Mouse (Mus musculus): Measurements from ENCODE around the gene Ddx5. TPM values are rescaled to one million over a fixed set of nuclear protein-coding genes. Genes with fewer than 3 reads are reported as not detected.

The Ddx5 gene
- polyA plus RNA-seq, 1 experiment from 2014 or later, result 396 TPM

DNA sequence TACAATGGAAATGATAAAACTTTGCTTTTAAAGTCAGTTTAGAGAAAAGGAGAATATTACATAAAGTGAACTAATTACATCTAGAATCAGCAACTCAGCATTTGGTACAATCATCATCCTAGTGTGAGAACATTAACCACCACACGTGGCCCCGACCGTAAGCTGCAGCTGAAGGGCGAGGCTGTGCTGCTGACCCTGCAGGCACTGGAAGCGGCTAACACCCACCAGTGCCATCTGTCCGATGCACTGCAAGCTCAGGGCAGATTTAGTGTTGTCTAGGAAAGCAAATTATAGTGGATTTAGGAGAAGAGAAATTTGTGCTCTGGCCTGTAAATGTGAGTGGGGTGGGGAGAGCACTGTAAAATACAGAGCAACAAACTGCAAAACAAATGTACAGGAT is 31.3 kb upstream of the Ddx5 start:
- Histone ChIP-seq H3K4me1 (ENCODE audit: control insufficient read depth, insufficient read depth, low read length) (0 out of 2 replicates have a peak, but pooled peaks cover 3% of the 10 kb centered on the region), H3K9me3 (ENCODE audit: control insufficient read depth, low read depth, low read length) (no peaks in the 10 kb centered on the region), H3K36me3 (ENCODE audit: control insufficient read depth, insufficient read depth, low read length) (peaks cover 63% of the 10 kb centered on the region), H3K4me2 (replicated peaks; ENCODE audit: low read depth, low read length) (no peak overlapping the region), H3K27me3 (ENCODE audit: control insufficient read depth, insufficient read depth, low read length) (no peaks in the 10 kb centered on the region), H3K9ac (replicated peaks; ENCODE audit: low read depth, low read length) (no peak overlapping the region), H3K27ac (ENCODE audit: low read length) (no peak overlapping the region), H3K4me3 (ENCODE audit: low read depth, low read length) (no peak overlapping the region)
- 80% methylated on average over 6 of the region's 6 CpGs for WGBS
- no peak for ATAC-seq (ENCODE audit: insufficient number of reproducible peaks, insufficient read depth, low FRiP score, low read depth)

DNA sequence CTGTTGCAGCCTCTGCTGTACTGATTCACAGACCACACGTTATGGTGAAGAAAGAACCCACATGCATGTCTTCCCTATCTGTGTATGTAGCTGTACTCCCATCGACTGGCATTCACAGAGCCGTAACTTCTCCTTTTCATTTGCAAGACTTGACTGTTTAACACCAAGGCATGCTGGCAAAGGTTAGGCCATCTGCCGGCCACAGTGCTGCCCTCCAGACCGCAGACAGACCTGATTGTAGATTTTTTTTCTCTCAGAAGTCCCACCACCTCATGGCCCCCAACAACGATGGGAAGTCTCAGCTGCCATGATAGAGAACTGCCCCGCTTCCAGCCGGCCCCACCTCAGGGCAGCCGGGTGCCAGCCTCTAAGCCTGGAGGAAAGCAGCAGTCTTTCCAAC is 30.6 kb upstream of the Ddx5 start:
- Histone ChIP-seq H3K9ac (replicated peaks; ENCODE audit: low read depth, low read length) (no peak overlapping the region), H3K27ac (ENCODE audit: low read length) (no peak overlapping the region), H3K4me1 (ENCODE audit: control insufficient read depth, insufficient read depth, low read length) (0 out of 2 replicates have a peak, but pooled peaks cover 3% of the 10 kb centered on the region), H3K4me2 (replicated peaks; ENCODE audit: low read depth, low read length) (no peak overlapping the region), H3K4me3 (ENCODE audit: low read depth, low read length) (no peak overlapping the region), H3K9me3 (ENCODE audit: control insufficient read depth, low read depth, low read length) (no peaks in the 10 kb centered on the region), H3K27me3 (ENCODE audit: control insufficient read depth, insufficient read depth, low read length) (no peaks in the 10 kb centered on the region), H3K36me3 (ENCODE audit: control insufficient read depth, insufficient read depth, low read length) (peaks cover 64% of the 10 kb centered on the region)
- WGBS, result 90% methylated on average over 9 of the region's 9 CpGs
- no peak for ATAC-seq (ENCODE audit: insufficient number of reproducible peaks, insufficient read depth, low FRiP score, low read depth)

DNA sequence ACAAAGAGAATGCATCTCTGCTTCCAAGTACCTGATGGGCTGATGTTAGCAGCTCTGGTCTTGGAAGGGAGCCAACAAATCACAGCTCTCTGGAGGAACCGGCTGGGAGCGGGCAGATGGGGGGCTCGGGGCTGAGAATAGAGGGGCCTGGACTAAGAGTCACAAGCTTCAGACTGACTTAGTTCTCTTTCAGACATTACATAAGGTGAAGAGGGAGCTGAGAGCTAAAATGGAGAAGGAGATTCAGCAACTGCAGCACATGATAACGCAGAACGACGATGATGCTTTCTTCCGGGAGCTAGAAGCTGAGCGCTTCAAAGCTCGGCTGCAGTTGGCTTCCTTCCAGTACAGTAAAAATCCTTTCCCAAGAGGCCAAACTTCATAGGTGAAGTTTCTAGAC is 29.4 kb upstream of the Ddx5 start:
- no peak overlapping the region for H3K9ac ChIP-seq (replicated peaks; ENCODE audit: low read depth, low read length)
- no peak for ATAC-seq (ENCODE audit: insufficient number of reproducible peaks, insufficient read depth, low FRiP score, low read depth)
- no peaks in the 10 kb centered on the region for H3K27me3 ChIP-seq (ENCODE audit: control insufficient read depth, insufficient read depth, low read length)
- no peak overlapping the region for H3K27ac ChIP-seq (ENCODE audit: low read length)
- WGBS, result 49% methylated on average over 9 of the region's 9 CpGs
- H3K4me1 ChIP-seq (ENCODE audit: control insufficient read depth, insufficient read depth, low read length), result 0 out of 2 replicates have a peak, but pooled peaks cover 3% of the 10 kb centered on the region
- H3K9me3 ChIP-seq (ENCODE audit: control insufficient read depth, low read depth, low read length), result no peaks in the 10 kb centered on the region
- no peak overlapping the region for H3K4me3 ChIP-seq (ENCODE audit: low read depth, low read length)
- peaks cover 68% of the 10 kb centered on the region for H3K36me3 ChIP-seq (ENCODE audit: control insufficient read depth, insufficient read depth, low read length)
- no peak overlapping the region for H3K4me2 ChIP-seq (replicated peaks; ENCODE audit: low read depth, low read length)

DNA sequence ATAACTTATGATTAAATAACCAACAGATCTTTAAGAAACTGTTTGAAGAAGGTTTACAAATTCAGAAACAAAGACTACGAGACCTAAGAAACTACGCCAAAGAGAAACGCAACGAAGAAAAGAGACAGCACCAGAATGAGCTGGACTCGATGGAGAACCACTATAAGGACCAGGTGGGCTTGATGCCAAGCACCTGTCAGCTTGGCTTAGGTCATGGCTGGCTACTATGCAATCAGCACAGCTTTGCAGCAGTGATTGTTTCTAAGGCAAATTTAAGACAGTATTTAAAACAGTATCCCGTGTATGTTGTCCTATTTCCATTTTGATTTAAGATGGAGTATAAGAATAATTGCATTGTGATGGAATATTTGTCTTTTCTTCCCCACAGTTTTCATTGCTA is 28.8 kb upstream of the Ddx5 start:
- no peak overlapping the region for H3K27ac ChIP-seq (ENCODE audit: low read length)
- H3K9me3 ChIP-seq (ENCODE audit: control insufficient read depth, low read depth, low read length), result no peaks in the 10 kb centered on the region
- WGBS, result 79% methylated on average over 6 of the region's 6 CpGs
- H3K4me1 ChIP-seq (ENCODE audit: control insufficient read depth, insufficient read depth, low read length), result 0 out of 2 replicates have a peak, but pooled peaks cover 3% of the 10 kb centered on the region
- no peak overlapping the region for H3K4me3 ChIP-seq (ENCODE audit: low read depth, low read length)
- H3K27me3 ChIP-seq (ENCODE audit: control insufficient read depth, insufficient read depth, low read length), result no peaks in the 10 kb centered on the region
- H3K36me3 ChIP-seq (ENCODE audit: control insufficient read depth, insufficient read depth, low read length), result peaks cover 67% of the 10 kb centered on the region
- no peak overlapping the region for H3K9ac ChIP-seq (replicated peaks; ENCODE audit: low read depth, low read length)
- no peak overlapping the region for H3K4me2 ChIP-seq (replicated peaks; ENCODE audit: low read depth, low read length)
- no peak for ATAC-seq (ENCODE audit: insufficient number of reproducible peaks, insufficient read depth, low FRiP score, low read depth)

DNA sequence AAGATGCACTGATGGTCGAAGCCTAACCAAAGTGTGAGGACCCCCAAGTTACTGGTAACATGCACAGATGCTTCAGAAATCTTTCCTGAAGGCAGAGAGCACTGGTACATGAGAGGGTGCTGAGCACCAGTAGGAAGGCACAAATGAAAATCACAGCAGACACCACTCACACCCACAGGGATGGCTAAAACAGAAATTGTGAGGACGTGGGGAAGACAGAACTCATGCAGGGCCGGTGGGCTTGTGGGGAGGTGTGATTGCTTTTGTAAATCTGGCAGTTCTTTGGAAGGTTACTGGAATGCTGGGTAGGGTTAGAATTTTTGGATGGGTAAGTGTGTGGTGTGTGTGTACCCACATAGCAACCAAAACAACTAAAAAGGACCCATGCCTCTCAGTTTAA is 28.2 kb upstream of the Ddx5 start:
- no peak overlapping the region for H3K4me3 ChIP-seq (ENCODE audit: low read depth, low read length)
- H3K27me3 ChIP-seq (ENCODE audit: control insufficient read depth, insufficient read depth, low read length), result no peaks in the 10 kb centered on the region
- WGBS, result 95% methylated on average over 3 of the region's 3 CpGs
- no peak overlapping the region for H3K27ac ChIP-seq (ENCODE audit: low read length)
- no peak for ATAC-seq (ENCODE audit: insufficient number of reproducible peaks, insufficient read depth, low FRiP score, low read depth)
- H3K4me2 ChIP-seq (replicated peaks; ENCODE audit: low read depth, low read length), result no peak overlapping the region
- H3K9ac ChIP-seq (replicated peaks; ENCODE audit: low read depth, low read length), result no peak overlapping the region
- no peaks in the 10 kb centered on the region for H3K9me3 ChIP-seq (ENCODE audit: control insufficient read depth, low read depth, low read length)
- peaks cover 66% of the 10 kb centered on the region for H3K36me3 ChIP-seq (ENCODE audit: control insufficient read depth, insufficient read depth, low read length)
- H3K4me1 ChIP-seq (ENCODE audit: control insufficient read depth, insufficient read depth, low read length), result 0 out of 2 replicates have a peak, but pooled peaks cover 3% of the 10 kb centered on the region

DNA sequence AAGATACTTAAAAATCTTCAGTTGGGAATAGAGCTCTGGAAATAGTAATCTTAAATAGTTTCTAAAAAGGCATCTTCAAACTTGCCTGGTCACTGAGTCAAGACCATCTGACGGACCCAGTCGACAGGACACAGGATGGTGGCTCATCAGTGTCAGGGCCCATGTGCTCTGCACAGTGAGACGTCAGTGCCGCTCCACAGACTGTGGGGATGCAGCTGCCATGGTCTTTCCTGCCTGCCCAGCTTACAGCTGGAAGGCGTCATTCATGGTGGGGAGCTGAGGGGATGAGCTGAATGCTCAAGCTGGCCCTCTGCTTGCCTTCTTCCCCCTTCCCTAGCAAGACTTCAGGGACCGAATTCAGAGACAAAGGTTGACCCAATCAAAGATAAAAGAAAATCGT is 27.3 kb upstream of the Ddx5 start:
- 0 out of 2 replicates have a peak, but pooled peaks cover 3% of the 10 kb centered on the region for H3K4me1 ChIP-seq (ENCODE audit: control insufficient read depth, insufficient read depth, low read length)
- H3K9ac ChIP-seq (replicated peaks; ENCODE audit: low read depth, low read length), result no peak overlapping the region
- WGBS, result 62% methylated on average over 7 of the region's 7 CpGs
- H3K4me2 ChIP-seq (replicated peaks; ENCODE audit: low read depth, low read length), result no peak overlapping the region
- no peak overlapping the region for H3K27ac ChIP-seq (ENCODE audit: low read length)
- no peak for ATAC-seq (ENCODE audit: insufficient number of reproducible peaks, insufficient read depth, low FRiP score, low read depth)
- peaks cover 71% of the 10 kb centered on the region for H3K36me3 ChIP-seq (ENCODE audit: control insufficient read depth, insufficient read depth, low read length)
- H3K4me3 ChIP-seq (ENCODE audit: low read depth, low read length), result no peak overlapping the region
- no peaks in the 10 kb centered on the region for H3K27me3 ChIP-seq (ENCODE audit: control insufficient read depth, insufficient read depth, low read length)
- no peaks in the 10 kb centered on the region for H3K9me3 ChIP-seq (ENCODE audit: control insufficient read depth, low read depth, low read length)

DNA sequence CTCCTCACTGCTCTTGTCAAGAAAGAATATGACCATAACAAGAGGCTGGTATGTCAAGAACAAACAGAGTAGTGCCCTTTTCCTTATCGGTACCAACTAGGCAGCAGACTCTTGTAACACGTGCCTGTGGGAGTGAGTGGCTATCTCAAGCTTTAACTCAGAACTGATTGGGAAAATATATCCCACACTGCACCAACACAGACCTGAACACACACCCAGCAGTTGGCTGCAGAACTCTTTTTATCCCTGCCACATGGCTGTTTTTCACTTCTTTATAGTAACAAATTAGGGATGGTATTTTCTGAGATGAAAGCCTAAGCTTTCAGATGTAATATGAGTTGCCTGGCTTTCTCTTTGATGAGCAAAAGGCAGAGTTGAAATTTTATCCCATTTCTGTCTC is 26.8 kb upstream of the Ddx5 start:
- Histone ChIP-seq H3K4me1 (ENCODE audit: control insufficient read depth, insufficient read depth, low read length) (0 out of 2 replicates have a peak, but pooled peaks cover 3% of the 10 kb centered on the region), H3K27me3 (ENCODE audit: control insufficient read depth, insufficient read depth, low read length) (no peaks in the 10 kb centered on the region), H3K27ac (ENCODE audit: low read length) (no peak overlapping the region), H3K9ac (replicated peaks; ENCODE audit: low read depth, low read length) (no peak overlapping the region), H3K4me2 (replicated peaks; ENCODE audit: low read depth, low read length) (no peak overlapping the region), H3K4me3 (ENCODE audit: low read depth, low read length) (no peak overlapping the region), H3K36me3 (ENCODE audit: control insufficient read depth, insufficient read depth, low read length) (peaks cover 73% of the 10 kb centered on the region), H3K9me3 (ENCODE audit: control insufficient read depth, low read depth, low read length) (no peaks in the 10 kb centered on the region)
- WGBS, result 91% methylated on average over 2 of the region's 2 CpGs
- no peak for ATAC-seq (ENCODE audit: insufficient number of reproducible peaks, insufficient read depth, low FRiP score, low read depth)

DNA sequence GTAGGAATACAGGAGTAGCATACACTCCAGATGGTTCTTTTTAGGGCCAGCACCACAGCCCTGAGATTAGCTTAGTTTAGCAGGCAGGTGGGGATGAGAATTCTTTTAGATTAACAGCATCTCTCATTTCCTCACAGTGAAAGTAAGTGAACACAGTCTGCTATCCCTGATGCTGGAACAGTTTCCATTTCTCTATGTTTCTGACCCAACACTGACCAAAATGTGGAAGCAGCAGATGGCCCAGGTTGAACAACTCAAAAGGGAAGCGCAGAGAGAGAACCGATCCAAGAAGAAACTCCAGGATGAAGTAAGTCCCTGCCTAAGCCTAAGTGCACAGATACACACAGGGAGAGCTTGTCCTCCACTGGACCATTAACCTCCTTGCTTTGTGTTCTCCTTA is 26.3 kb upstream of the Ddx5 start:
- H3K9me3 ChIP-seq (ENCODE audit: control insufficient read depth, low read depth, low read length), result no peaks in the 10 kb centered on the region
- 91% methylated on average over 2 of the region's 2 CpGs for WGBS
- no peak for ATAC-seq (ENCODE audit: insufficient number of reproducible peaks, insufficient read depth, low FRiP score, low read depth)
- no peak overlapping the region for H3K4me2 ChIP-seq (replicated peaks; ENCODE audit: low read depth, low read length)
- no peak overlapping the region for H3K9ac ChIP-seq (replicated peaks; ENCODE audit: low read depth, low read length)
- no peak overlapping the region for H3K27ac ChIP-seq (ENCODE audit: low read length)
- no peaks in the 10 kb centered on the region for H3K27me3 ChIP-seq (ENCODE audit: control insufficient read depth, insufficient read depth, low read length)
- peaks cover 74% of the 10 kb centered on the region for H3K36me3 ChIP-seq (ENCODE audit: control insufficient read depth, insufficient read depth, low read length)
- 0 out of 2 replicates have a peak, but pooled peaks cover 3% of the 10 kb centered on the region for H3K4me1 ChIP-seq (ENCODE audit: control insufficient read depth, insufficient read depth, low read length)
- no peak overlapping the region for H3K4me3 ChIP-seq (ENCODE audit: low read depth, low read length)

DNA sequence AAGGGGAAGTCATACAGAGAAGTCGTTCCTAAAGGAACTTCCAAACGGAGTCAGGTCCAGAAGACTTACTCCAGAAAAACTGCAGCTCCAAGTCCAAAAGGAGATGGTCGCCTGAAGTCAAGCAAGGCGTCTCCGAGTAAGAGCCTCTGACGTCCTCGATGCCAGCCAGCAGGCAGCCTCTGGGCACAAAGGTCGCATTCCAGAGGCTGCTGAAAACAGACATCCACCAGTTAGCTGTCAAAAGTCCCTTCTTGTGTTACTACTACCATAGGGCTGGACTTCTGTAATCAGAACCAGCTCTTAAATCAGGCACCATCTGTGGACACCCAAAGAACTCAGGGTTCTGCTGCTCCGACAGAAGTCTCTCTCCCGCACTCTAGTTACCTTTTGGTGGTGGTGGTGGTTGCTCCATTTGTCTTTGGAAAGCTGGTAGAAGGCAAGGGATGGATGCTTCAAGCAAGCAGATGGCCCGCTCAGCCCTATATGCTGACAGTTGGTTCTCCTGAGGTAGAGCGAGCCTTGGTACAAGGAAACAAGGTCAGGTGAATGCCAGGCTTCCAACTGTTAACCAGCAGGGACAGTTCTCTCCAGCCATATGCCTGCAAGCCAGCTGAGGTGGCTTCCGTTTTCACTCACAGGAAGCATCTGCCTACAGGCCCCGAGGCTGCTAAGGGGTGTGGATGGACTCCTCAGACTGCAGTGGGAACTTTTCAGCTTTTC is 25.8 kb upstream of the Ddx5 start:
- Histone ChIP-seq H3K4me2 (replicated peaks; ENCODE audit: low read depth, low read length) (no peak overlapping the region), H3K9me3 (ENCODE audit: control insufficient read depth, low read depth, low read length) (no peaks in the 10 kb centered on the region), H3K9ac (replicated peaks; ENCODE audit: low read depth, low read length) (no peak overlapping the region), H3K4me1 (ENCODE audit: control insufficient read depth, insufficient read depth, low read length) (0 out of 2 replicates have a peak, but pooled peaks cover 3% of the 10 kb centered on the region), H3K27ac (ENCODE audit: low read length) (no peak overlapping the region), H3K27me3 (ENCODE audit: control insufficient read depth, insufficient read depth, low read length) (no peaks in the 10 kb centered on the region), H3K36me3 (ENCODE audit: control insufficient read depth, insufficient read depth, low read length) (peaks cover 71% of the 10 kb centered on the region), H3K4me3 (ENCODE audit: low read depth, low read length) (no peak overlapping the region)
- no peak for ATAC-seq (ENCODE audit: insufficient number of reproducible peaks, insufficient read depth, low FRiP score, low read depth)
- 72% methylated on average over 14 of the region's 14 CpGs for WGBS
